Mouse (Mus musculus): ENCODE data around the gene Sprr3.

GRCm38 (mm10) chr3:92466576-92466975, 8.1 kb upstream of the Sprr3 start:
- TF ChIP-seq CTCF (conservative IDR thresholded peaks at IDR 0.05; ENCODE audit: low read length) (no peak), POU5F1 (IDR thresholded peaks at IDR 0.05; ENCODE audit: borderline replicate concordance, low read length) (no peak)

Data from E14TG2a.4 (cell line).